Mouse (Mus musculus) limb, embryonic 12.5 days (tissue): ENCODE results near the gene Dctn1. TPM values are rescaled to one million over a fixed set of nuclear protein-coding genes. Genes with fewer than 3 reads are reported as not detected.
A peak's percentile ranks its signal among the peaks of the same experiment; 100 is the strongest.

Experiments
- ATAC-seq: fragments of 200-750 bp; cut with Nextera tagmentation; 2 replicates; pipeline ENCODE4 v1.8.0; 2017; ENCODE audit warnings: low read depth, moderate TSS enrichment; ENCODE audit not compliant: insufficient number of reproducible peaks, insufficient read depth, low FRiP score, low TSS enrichment
- H3K27ac ChIP-seq: fragments of 300-500 bp; sonication (generic); 2 replicates; pipeline ENCODE4 v1.5.1; 2016; ENCODE audit warnings: mild to moderate bottlenecking, moderate library complexity
- H3K27me3 ChIP-seq: fragments of 300-500 bp; sonication (generic); 2 replicates; pipeline ENCODE4 v1.6.1; 2016; ENCODE audit warnings: mild to moderate bottlenecking, moderate library complexity
- H3K36me3 ChIP-seq: fragments of 300-500 bp; sonication (generic); 2 replicates; pipeline ENCODE4 v1.6.1; 2016; ENCODE audit warnings: mild to moderate bottlenecking, moderate library complexity
- H3K4me1 ChIP-seq: fragments of 300-500 bp; sonication (generic); replicated peaks from 2 replicates; pipeline ENCODE4 v1.6.1; 2016
- H3K4me2 ChIP-seq: fragments of 300-500 bp; sonication (generic); 2 replicates; pipeline ENCODE4 v1.6.1; 2016; ENCODE audit warnings: mild to moderate bottlenecking, moderate library complexity
- H3K4me3 ChIP-seq: fragments of 300-500 bp; sonication (generic); replicated peaks from 2 replicates; pipeline ENCODE4 v1.5.1; 2016; ENCODE audit warnings: mild to moderate bottlenecking
- H3K9ac ChIP-seq: fragments of 300-500 bp; sonication (generic); replicated peaks from 2 replicates; pipeline ENCODE4 v1.6.1; 2016; ENCODE audit warnings: mild to moderate bottlenecking, moderate library complexity
- H3K9me3 ChIP-seq: fragments of 300-500 bp; sonication (generic); 2 replicates; pipeline ENCODE4 v1.6.1; 2016; ENCODE audit warnings: mild to moderate bottlenecking, moderate library complexity
- WGBS: fragments of 180-500 bp; shearing (Covaris S2); methylation state at CpG from one replicate; pipeline ENCODE4 v1.1.7; 2016; 5-methylcytosine and 5-hydroxymethylcytosine counted together
- polyA plus RNA-seq: library from polyadenylated mRNA; unstranded; fragments of >200 nt; fragmentation: Nextera tagmentation; extraction: Ambion mirVana; gene quantifications from 2 replicates; pipeline ENCODE4 v1.2.1, GENCODE M21; 2016

The Dctn1 gene
- polyA plus RNA-seq, 1 experiment from 2014 or later: 104 TPM

DNA sequence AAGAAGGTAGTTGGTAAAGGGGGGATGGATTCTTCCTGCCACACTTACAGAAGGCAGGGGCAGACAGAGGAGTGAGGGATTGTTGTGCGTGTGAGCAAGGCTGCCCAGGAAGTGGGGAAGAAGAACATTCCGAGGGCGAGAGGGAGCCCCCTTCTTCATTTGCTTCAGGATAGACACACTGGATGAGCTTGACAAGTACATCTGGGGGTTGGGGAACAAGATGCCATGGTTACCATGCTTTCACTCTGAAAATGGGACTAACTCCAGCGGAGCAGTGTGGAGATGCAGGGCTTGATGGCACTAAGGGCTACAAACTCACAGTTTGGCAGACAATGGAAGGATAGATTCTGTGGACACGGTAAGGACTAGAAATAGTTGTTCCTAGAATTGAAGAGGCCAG, 5.3 kb downstream of the Dctn1 start:
- H3K27ac ChIP-seq: no peak overlapping the region
- H3K27me3 ChIP-seq: no peaks in the 10 kb centered on the region
- H3K4me3 ChIP-seq: no peak overlapping the region
- H3K4me2 ChIP-seq: no peak overlapping the region
- no peak overlapping the region for H3K9ac ChIP-seq
- no peak for ATAC-seq
- no peaks in the 10 kb centered on the region for H3K9me3 ChIP-seq
- H3K36me3 ChIP-seq: peaks cover 10% of the 10 kb centered on the region
- WGBS: 77% methylated on average over 5 of the region's 5 CpGs
- peaks cover 16% of the 10 kb centered on the region for H3K4me1 ChIP-seq

DNA sequence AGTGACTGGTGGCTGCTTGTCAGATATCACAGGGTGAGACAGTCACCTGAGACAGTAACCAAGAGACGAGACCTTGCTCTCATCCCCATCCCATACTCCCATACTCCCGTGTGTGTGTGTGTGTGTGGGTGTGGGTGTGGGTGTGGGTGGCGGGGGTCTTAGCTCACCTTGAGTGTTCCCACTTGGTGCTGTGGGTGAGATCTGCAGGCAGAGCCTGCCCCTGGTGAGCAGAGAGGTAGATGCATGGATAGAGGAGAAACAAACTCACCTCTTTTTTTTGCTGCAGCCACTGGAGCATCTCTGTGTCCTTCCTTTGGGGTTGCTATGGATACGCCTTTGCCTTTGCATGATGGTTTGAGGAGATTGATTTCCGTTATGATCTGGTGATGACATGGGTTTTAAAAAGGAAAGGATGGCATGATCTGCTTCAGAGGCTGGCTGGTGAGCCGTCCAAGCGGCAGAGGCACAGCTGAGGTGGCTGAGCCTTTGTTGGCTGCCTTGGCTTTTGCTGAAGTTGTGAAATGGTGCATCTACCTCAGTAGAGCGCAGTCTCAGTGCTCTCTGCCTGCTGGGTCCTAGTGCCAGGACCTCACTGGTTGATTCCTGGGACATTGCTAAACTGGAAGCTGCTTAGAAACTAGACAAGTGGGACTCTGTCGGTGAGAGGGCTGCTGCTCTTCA, 6.7 kb downstream of the Dctn1 start:
- no peaks in the 10 kb centered on the region for H3K27me3 ChIP-seq
- ATAC-seq: no peak
- no peak overlapping the region for H3K4me3 ChIP-seq
- 75% methylated on average over 9 of the region's 9 CpGs for WGBS
- H3K9ac ChIP-seq: no peak overlapping the region
- H3K4me1 ChIP-seq: peaks cover 4% of the 10 kb centered on the region; the same call in 1 of the 2 replicates
- no peaks in the 10 kb centered on the region for H3K9me3 ChIP-seq
- no peak overlapping the region for H3K4me2 ChIP-seq
- H3K36me3 ChIP-seq: peaks cover 13% of the 10 kb centered on the region
- no peak overlapping the region for H3K27ac ChIP-seq

DNA sequence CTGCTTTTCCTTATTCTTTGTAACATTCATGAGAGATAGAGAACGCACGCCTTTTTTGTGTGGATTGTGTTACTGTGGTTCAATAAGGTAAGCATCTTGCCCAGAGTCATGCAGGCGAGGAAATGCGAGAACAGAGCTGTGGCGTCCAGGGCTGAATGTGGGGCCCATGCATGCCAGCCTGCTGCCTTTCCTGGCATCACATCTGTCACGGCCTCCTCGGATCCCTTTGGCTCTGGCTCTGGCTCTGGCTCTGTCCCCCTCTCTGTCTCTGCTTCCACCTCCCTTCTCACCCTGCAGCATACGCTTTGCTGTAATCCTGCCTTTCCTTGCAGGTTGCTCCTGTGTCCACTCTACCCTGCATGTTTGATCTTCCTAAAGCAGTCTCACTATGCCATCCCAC, 10.3 kb downstream of the Dctn1 start:
- Histone ChIP-seq H3K9me3 (no peaks in the 10 kb centered on the region), H3K27ac (no peak overlapping the region), H3K4me1 (peaks cover 20% of the 10 kb centered on the region), H3K4me2 (no peak overlapping the region), H3K36me3 (peaks cover 13% of the 10 kb centered on the region), H3K27me3 (no peaks in the 10 kb centered on the region), H3K4me3 (no peak overlapping the region), H3K9ac (no peak overlapping the region)
- ATAC-seq: no peak
- WGBS: 87% methylated on average over 8 of the region's 8 CpGs

DNA sequence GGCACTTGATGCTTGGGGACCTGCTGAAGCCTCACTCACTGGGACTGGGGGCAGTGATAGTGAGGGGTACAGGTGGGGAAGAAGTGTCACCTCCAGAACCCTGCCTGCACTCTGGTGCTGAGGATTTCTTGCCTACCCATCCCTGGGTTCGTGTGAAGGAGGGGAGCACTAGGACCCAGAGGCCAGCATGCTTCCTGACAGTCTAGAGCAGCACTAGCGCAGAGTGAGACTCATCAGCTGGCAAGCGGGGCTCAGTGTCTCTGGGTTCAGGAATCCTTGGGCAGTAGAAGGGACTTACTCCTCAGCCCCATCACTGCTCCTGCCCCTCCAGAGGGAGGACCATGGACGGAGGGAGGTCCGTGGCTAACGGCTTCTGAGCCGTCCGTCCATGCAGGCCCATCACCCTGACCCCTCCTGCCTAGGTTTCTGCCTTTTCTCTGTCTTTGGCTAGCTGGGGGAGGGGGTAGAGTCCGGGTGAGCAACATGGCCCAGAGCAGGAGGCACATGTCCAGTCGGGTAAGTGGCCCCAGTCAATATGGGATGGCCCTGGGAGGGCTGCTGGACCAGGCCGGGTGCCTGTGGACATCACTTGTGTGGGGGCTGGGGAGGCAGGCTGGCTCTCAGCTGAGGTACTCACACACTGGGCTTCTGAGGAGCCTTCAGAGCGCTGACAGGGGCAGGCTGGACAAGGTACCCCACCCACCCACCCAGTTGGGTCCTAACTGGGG, 13.8 kb downstream of the Dctn1 start:
- Histone ChIP-seq H3K4me3 (peak overlapping the region; percentile 35), H3K4me1 (peaks cover 16% of the 10 kb centered on the region), H3K36me3 (peaks cover 33% of the 10 kb centered on the region), H3K27ac (no peak overlapping the region), H3K27me3 (no peaks in the 10 kb centered on the region), H3K4me2 (peak overlapping the region; percentile 59), H3K9me3 (no peaks in the 10 kb centered on the region), H3K9ac (peak overlapping the region; percentile 47)
- WGBS: 19% methylated on average over 12 of the region's 12 CpGs
- peak; percentile 57 for ATAC-seq

DNA sequence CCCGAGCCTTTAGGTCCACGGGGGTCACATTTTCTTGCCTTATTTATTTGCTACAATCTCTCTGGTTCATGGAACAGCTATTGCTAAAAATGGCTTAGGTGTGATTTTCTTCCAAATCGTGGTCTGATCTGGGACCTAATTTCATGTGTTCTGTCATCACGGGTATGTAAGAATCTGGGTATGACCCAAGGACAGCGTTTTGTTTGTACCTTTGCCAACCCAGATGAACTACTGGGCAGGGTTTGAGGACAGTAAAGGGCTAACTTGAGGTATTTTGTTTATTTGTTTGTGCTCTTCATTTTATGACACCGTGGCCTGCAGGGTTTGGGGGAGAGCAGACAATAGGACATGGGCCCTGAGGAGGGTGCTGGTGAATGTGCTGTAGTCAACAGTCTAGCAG, 14.9 kb downstream of the Dctn1 start:
- no peak overlapping the region for H3K27ac ChIP-seq
- 72% methylated on average over 6 of the region's 6 CpGs for WGBS
- H3K27me3 ChIP-seq: no peaks in the 10 kb centered on the region

DNA sequence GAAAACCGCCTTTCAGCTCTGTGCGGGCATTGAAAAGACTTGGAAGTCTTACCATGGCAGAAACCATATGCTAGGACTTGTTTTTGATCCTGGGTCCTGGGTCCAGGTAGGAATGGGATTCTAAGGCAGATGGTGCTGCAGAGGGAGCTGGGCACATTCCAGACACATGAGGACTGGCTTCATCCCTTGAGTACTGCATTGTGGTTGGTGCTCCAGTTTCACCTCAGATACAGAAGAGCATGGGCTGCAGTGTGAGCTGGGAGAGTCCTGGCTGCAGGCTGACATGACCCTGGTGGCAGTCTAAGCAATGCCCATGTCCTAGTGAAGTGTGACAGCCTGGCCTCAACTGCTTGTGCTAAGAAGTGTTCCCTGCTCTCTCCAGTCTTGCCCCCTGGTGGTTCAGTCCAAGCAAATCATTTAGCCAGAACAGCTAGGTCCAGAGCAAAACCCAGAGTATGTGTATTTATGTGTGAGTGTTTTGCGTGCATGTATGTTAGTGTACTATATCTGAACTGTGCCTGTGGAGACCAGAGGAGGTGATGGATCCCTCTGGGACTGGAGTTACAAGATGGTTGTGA, 19.2 kb downstream of the Dctn1 start:
- no peak for ATAC-seq
- Histone ChIP-seq H3K4me3 (no peak overlapping the region), H3K36me3 (peaks cover 57% of the 10 kb centered on the region), H3K27me3 (no peaks in the 10 kb centered on the region), H3K9ac (no peak overlapping the region), H3K4me1 (peaks cover 27% of the 10 kb centered on the region), H3K9me3 (no peaks in the 10 kb centered on the region), H3K4me2 (no peak overlapping the region), H3K27ac (no peak overlapping the region)
- WGBS: 84% methylated on average over 3 of the region's 3 CpGs

More for the DNA sequence above, 14.9 kb downstream of the Dctn1 start:
- H3K36me3 ChIP-seq: peaks cover 38% of the 10 kb centered on the region
- no peak for ATAC-seq
- H3K4me3 ChIP-seq: no peak overlapping the region
- H3K9me3 ChIP-seq: no peaks in the 10 kb centered on the region
- no peak overlapping the region for H3K4me2 ChIP-seq
- H3K4me1 ChIP-seq: peaks cover 22% of the 10 kb centered on the region
- H3K9ac ChIP-seq: no peak overlapping the region

DNA sequence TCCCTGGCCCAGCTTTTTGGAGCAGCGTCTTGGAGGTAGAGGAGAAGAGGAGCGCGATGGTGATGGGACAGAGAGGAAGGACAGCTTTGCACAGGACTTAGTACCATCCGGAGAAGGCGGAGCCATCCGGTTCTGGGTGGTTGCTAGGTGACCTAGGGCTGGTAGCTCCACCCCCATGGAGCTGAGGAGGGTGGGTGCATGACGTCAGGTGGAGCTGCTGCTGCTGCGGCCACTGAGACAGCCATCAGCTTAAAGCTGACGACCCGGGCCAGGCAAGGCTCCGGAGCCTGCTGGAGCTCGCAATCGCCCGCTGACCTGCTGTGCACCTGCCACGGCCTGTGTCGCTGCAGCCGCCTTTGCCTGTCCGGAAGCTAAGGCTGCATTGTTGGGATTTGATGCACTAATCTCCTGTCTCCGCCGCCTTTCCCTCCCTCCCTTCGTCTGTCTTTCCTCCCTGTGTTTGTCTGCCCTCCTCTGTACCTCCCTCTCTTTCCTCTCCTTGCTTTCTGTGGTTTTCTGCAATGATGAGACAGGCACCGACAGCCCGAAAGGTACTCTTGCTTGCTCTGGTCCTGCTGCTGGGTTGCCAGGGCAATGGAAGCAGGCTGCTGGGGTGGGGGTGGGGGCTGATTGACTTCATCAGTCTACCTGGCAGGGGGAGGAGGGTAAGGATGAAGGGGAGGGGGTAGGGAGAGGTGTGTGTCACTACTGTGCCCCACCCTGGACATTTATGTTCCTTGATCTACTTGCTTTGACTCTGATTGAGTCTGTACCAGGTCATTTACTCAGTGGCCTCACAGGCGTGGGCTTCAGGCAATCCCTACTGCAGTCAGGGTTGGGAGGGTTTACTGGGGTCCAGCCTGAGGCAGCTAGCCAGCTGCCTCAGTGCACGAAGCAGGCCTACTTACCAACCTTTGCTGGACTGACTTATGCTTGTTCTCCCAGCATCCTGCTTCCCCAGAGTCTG, 20.5 kb downstream of the Dctn1 start:
- Histone ChIP-seq H3K9ac (peak overlapping the region; percentile 50), H3K4me2 (peak overlapping the region; percentile 61), H3K36me3 (peaks cover 69% of the 10 kb centered on the region), H3K4me1 (peaks cover 26% of the 10 kb centered on the region), H3K9me3 (no peaks in the 10 kb centered on the region), H3K27me3 (no peaks in the 10 kb centered on the region), H3K27ac (peak overlapping the region; percentile 72), H3K4me3 (peak overlapping the region; percentile 37)
- WGBS: 3% methylated on average over 25 of the region's 25 CpGs
- peak; percentile 85 for ATAC-seq

DNA sequence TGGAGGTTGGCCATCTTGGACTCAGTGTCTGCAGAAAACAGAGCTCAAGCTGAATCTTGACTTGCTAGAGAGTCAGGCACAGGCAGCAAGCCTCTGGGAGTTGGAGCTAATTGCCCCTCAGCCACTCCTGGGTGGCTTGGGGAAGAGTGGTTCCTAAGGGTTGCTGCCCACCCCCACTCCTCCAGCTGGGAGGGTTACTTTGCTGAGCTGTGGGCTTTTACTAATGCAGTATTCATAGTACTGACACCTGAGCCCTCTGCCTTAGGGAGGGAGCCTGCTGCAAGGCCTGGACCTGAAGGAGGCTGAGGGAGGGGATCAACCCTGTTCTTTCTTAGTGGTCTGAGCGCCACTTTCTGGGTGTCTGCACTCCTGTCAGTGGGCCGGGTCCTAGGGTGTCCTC, 21.2 kb downstream of the Dctn1 start:
- Histone ChIP-seq H3K4me3 (no peak overlapping the region), H3K27me3 (no peaks in the 10 kb centered on the region), H3K36me3 (peaks cover 76% of the 10 kb centered on the region), H3K9me3 (no peaks in the 10 kb centered on the region), H3K4me2 (peak overlapping the region; percentile 61), H3K27ac (peak overlapping the region; percentile 72), H3K4me1 (peaks cover 26% of the 10 kb centered on the region), H3K9ac (no peak overlapping the region)
- no peak for ATAC-seq
- WGBS: 77% methylated on average over 2 of the region's 2 CpGs

DNA sequence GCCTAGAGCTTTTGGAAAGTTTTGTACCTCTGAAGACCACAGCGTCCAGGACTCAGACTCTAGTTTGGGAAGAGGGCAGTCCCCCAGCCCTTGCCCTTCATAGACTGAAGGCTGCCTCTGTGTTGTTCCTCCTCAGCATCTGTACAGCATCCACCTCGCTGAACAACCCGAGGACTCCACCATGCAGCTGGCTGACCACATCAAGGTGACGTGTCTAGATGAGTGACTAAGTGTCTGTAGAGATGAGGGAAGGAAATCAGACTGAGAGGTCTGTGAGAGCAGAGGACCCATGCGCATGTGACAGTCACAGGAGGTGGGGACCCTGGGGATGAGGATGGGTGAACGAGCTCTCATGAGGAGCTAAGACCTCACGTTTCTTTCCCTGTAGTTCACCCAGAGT, 27.9 kb downstream of the Dctn1 start:
- Histone ChIP-seq H3K9me3 (no peaks in the 10 kb centered on the region), H3K27me3 (no peaks in the 10 kb centered on the region), H3K4me3 (no peak overlapping the region), H3K27ac (no peak overlapping the region), H3K36me3 (peaks cover 100% of the 10 kb centered on the region), H3K4me1 (no peaks in the 10 kb centered on the region), H3K9ac (no peak overlapping the region), H3K4me2 (no peak overlapping the region)
- WGBS: 92% methylated on average over 7 of the region's 7 CpGs
- no peak for ATAC-seq

DNA sequence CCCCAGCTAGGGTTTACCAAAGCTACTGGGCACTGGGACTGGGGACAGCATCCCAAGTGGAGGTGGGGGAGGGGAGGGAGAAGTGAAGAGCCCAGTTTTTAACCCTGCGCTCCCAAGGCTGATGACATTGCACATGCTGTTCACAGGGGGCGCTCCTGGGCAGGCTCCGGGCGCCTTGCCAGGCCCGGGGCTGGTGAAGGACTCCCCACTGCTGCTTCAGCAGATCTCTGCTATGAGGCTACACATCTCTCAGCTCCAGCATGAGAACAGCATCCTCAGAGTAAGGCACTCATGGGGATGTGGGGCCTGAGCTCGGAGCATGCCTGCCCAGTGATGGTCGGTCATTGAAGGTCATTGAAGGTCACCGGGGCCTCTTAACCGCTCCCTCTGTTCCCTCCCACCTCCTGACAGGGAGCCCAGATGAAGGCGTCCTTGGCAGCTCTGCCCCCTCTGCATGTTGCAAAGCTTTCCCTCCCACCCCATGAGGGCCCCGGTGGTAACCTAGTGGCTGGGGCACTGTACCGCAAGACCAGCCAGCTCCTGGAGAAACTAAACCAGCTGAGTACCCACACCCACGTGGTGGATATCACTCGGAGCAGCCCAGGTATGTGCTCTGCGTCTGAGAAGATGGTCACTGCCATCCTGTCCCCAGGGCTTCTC, 31.8 kb downstream of the Dctn1 start:
- H3K27me3 ChIP-seq: no peaks in the 10 kb centered on the region
- no peak overlapping the region for H3K27ac ChIP-seq
- 40% methylated on average over 15 of the region's 15 CpGs for WGBS
- H3K4me3 ChIP-seq: no peak overlapping the region
- H3K9ac ChIP-seq: no peak overlapping the region
- H3K4me2 ChIP-seq: no peak overlapping the region
- peaks cover 89% of the 10 kb centered on the region for H3K36me3 ChIP-seq
- no peaks in the 10 kb centered on the region for H3K9me3 ChIP-seq
- no peak for ATAC-seq
- H3K4me1 ChIP-seq: no peaks in the 10 kb centered on the region
